Mouse (Mus musculus) layer of hippocampus, adult 2 months (tissue): ENCODE data around the gene Gm10188. TPM values are rescaled to one million over a fixed set of nuclear protein-coding genes. Genes with fewer than 3 reads are reported as not detected.
A peak's percentile ranks its signal among the peaks of the same experiment; 100 is the strongest.

Experiments
- DNase-seq, 2 experiments: peaks; one replicate each; pipeline ENCODE4 v3.0.0; 2022; ENCODE audit warnings: low spot score in 2 of 2
- H3K27ac ChIP-seq: fragments of 200-600 bp; 2 replicates; pipeline ENCODE4 v1.8.1; 2022
- H3K4me3 ChIP-seq: fragments of 200-600 bp; 2 replicates; pipeline ENCODE4 v1.8.1; 2022; ENCODE audit warnings: mild to moderate bottlenecking
- CTCF ChIP-seq: fragments of 200-600 bp; conservative IDR thresholded peaks from 2 replicates; pipeline ENCODE4 v1.8.1; 2022; ENCODE audit warnings: antibody characterized with exemption, mild to moderate bottlenecking, moderate library complexity
- long read RNA-seq, 2 experiments: library from polyadenylated mRNA; stranded (forward); transcript quantifications; one replicate each; pipeline ENCODE4 v2.0.0; 2021; ENCODE audit warnings: borderline mapping rate in 2 of 2
- total RNA-seq, 2 experiments: library from RNA; stranded (reverse); gene quantifications; 2 replicates each; pipeline ENCODE4 v1.2.3; 2021

The Gm10188 gene
- total RNA-seq: not detected
- long read RNA-seq, experiment 1: 0 reads
- long read RNA-seq, experiment 2: 0 reads

GRCm38 (mm10) chr1:132229667-132230066 is at the start of gene Gm10188:
TSS of gene Gm10188 (minus strand) at chr1:132229767.
- DNase-seq: no peak
- no peak within 1 kb of the TSS for H3K4me3 ChIP-seq
- no peak within 1 kb of the TSS for H3K27ac ChIP-seq
- no peak for TF ChIP-seq CTCF

GRCm38 (mm10) chr1:132277124-132277523 is 47.6 kb upstream of the Gm10188 start:
- Histone ChIP-seq H3K4me3 (no peak overlapping the region), H3K27ac (no peak overlapping the region)
- DNase-seq: no peak
- TF ChIP-seq CTCF: no peak

- no peak for TF ChIP-seq CTCF
Measured at GRCm38 (mm10) chr1:132276694-132277093, 47.1 kb upstream of the Gm10188 start.

GRCm38 (mm10) chr1:132271237-132271636 is 41.7 kb upstream of the Gm10188 start:
- TF ChIP-seq CTCF: no peak
- no peak overlapping the region for H3K4me3 ChIP-seq
- H3K27ac ChIP-seq: no peak overlapping the region
- no peak for DNase-seq

More at GRCm38 (mm10) chr1:132276694-132277093, 47.1 kb upstream of the Gm10188 start:
- DNase-seq: no peak
- Histone ChIP-seq H3K27ac (no peak overlapping the region), H3K4me3 (no peak overlapping the region)

- DNase-seq: no peak
- no peak for TF ChIP-seq CTCF
Measured at GRCm38 (mm10) chr1:132268418-132269060, 39.0 kb upstream of the Gm10188 start.

GRCm38 (mm10) chr1:132267959-132268358 is 38.4 kb upstream of the Gm10188 start:
- no peak overlapping the region for H3K27ac ChIP-seq
- no peak for TF ChIP-seq CTCF
- DNase-seq: no peak
- no peak overlapping the region for H3K4me3 ChIP-seq

More at GRCm38 (mm10) chr1:132268418-132269060, 39.0 kb upstream of the Gm10188 start:
- no peak overlapping the region for H3K27ac ChIP-seq
- H3K4me3 ChIP-seq: no peak overlapping the region

GRCm38 (mm10) chr1:132266791-132267557 is 37.4 kb upstream of the Gm10188 start:
- no peak for TF ChIP-seq CTCF
- H3K4me3 ChIP-seq: no peak overlapping the region
- DNase-seq: no peak
- H3K27ac ChIP-seq: no peak overlapping the region

- no peak for TF ChIP-seq CTCF
Measured at GRCm38 (mm10) chr1:132265936-132266335, 36.4 kb upstream of the Gm10188 start.

GRCm38 (mm10) chr1:132265211-132265859 is 35.8 kb upstream of the Gm10188 start:
- Histone ChIP-seq H3K27ac (no peak overlapping the region), H3K4me3 (no peak overlapping the region)
- no peak for DNase-seq
- TF ChIP-seq CTCF: no peak

More at GRCm38 (mm10) chr1:132265936-132266335, 36.4 kb upstream of the Gm10188 start:
- DNase-seq: no peak
- Histone ChIP-seq H3K27ac (no peak overlapping the region), H3K4me3 (no peak overlapping the region)

GRCm38 (mm10) chr1:132264577-132264976 is 35.0 kb upstream of the Gm10188 start:
- H3K4me3 ChIP-seq: no peak overlapping the region
- H3K27ac ChIP-seq: no peak overlapping the region
- TF ChIP-seq CTCF: no peak
- no peak for DNase-seq

GRCm38 (mm10) chr1:132263618-132264017 is 34.1 kb upstream of the Gm10188 start:
- no peak for TF ChIP-seq CTCF
- Histone ChIP-seq H3K4me3 (no peak overlapping the region), H3K27ac (no peak overlapping the region)
- no peak for DNase-seq

- Histone ChIP-seq H3K27ac (no peak overlapping the region), H3K4me3 (no peak overlapping the region)
- TF ChIP-seq CTCF: peak; percentile 57
- DNase-seq: no peak
Measured at GRCm38 (mm10) chr1:132261058-132261457, 31.5 kb upstream of the Gm10188 start.

GRCm38 (mm10) chr1:132260331-132260730 is 30.8 kb upstream of the Gm10188 start:
- no peak for DNase-seq
- H3K27ac ChIP-seq: no peak overlapping the region
- TF ChIP-seq CTCF: no peak
- no peak overlapping the region for H3K4me3 ChIP-seq
